Mouse (Mus musculus) heart, postnatal 10 days (tissue): ENCODE data around the gene Vmac. TPM values are rescaled to one million over a fixed set of nuclear protein-coding genes. Genes with fewer than 3 reads are reported as not detected.

ENCODE experiments used
- DNase-seq, 2 experiments: peaks; one replicate each; pipeline ENCODE4 v3.0.0; 2021
- intact Hi-C: fragments of 180-260 bp; cut with DNase I; formaldehyde crosslinking; loops from one replicate; pipeline ENCODE4 v1.15.1; 2025
- total RNA-seq, 2 experiments: library from RNA; stranded (reverse); gene quantifications; 2 replicates each; pipeline ENCODE4 v1.2.3; 2021

Gene Vmac
- total RNA-seq, 2 experiments from 2014 or later: 5.4 to 9.8 TPM

- intact Hi-C loops: no loop called here
- DNase-seq: peak; percentile 67 to 70
Observed at GRCm38 (mm10) chr17:56693851-56694310, 23.9 kb downstream of the Vmac start.

DNA sequence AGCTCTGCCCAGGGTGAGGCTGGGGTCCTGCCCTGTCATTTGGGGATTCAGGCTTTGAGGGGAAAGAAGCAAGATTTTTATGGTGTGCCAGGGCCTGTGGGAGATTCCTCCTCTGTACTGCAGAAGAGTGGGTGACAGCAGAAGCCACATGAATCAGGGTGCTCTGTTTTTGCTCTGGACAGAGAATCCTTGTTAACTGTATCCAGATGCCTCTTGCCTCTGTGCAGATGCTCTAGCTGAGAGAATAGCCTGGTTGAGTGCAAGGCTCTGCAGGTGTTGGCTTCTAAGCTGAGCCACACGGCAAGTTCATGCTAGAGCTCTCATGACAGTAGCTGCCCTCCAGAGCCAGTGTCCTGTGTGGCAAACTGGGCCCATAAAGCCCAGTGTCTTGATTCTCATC, 24.4 kb downstream of the Vmac start:
- intact Hi-C loops: no loop called here

DNA sequence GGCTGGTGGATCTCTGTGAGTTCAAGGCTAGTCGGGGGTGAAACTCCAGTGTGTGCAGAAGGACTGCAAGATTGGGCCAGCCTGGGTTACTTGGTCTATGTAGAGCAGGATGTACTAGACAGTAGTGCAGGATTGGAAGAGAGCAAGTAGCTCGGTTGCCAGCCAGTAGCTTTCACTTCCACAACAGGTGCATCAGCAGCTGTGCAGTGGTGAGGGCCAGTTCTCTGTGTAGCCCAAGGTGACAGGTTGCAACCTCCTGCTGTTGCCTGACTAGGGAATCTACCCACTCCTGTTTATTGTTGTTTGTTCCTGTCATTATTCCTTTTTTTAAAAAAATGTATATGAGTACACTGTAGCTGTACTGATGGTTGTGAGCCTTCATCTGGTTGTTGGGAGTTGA, 29.1 kb downstream of the Vmac start:
- no peak for DNase-seq
- intact Hi-C loops: no loop called here

More for the DNA sequence above, 24.4 kb downstream of the Vmac start:
- DNase-seq: no peak

- intact Hi-C loops: no loop called here
- DNase-seq: no peak
Observed at GRCm38 (mm10) chr17:56688045-56688444, 29.8 kb downstream of the Vmac start.

- intact Hi-C loops: no loop called here
- DNase-seq: no peak
Observed at GRCm38 (mm10) chr17:56686801-56687200, 31.0 kb downstream of the Vmac start.

DNA sequence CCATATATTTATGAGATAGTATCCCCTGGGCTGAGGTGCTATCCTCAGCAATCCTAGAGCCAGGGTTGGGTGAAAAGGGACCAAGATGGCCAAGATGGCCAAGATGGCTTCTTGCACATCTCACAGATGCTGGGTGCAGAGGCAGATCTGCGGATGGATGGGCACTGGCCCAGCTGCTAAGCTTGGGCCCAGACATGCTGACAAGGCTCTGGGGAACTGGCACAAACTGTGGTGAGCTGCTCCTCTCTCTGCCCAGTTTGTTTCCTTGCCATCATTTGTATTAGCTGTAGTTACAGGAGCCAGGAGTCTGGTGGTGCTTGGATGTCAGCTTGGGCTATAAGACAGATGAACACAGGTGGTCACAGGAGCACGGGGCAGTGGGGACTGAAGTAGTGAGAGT, 33.2 kb downstream of the Vmac start:
- DNase-seq: no peak
- intact Hi-C loops: loop anchor here (5.0 kb wide), 1 partner anchor 73 kb away; the partner anchor contains the start of gene Nrtn

DNA sequence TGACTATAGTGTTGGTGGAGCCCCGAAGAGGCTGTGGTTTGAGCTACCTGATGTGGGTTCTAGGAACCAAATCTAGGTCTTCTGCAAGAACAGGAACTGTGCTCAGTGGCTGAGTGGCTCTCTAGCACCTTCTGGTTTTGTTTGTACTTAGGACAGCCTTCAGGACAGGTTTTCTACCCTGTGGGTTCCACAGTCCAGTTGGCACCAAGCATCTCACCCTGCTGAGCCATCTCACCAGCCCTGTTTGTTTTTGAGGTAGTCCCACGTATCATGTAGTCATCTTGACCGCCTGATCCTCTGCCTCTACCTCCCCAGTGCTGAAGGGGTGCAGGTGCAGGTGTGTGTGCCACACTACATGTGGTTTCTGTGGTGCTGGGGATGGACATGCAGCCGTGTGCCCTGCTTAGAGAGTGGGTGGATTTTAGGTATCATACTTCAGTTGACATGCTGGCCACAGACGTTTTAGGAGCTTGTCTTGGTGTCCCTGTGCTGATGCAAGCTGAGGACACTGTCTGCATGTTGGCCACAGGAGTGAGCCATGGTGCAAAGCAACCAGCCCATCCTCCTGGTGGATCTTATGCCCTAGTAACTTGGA, 34.2 kb downstream of the Vmac start:
- DNase-seq: no peak
- intact Hi-C loops: loop anchor here (5.0 kb wide), 1 partner anchor 74 kb away; the partner anchor contains the start of gene Nrtn

- DNase-seq: no peak
- intact Hi-C loops: loop anchor here (5.0 kb wide), 1 partner anchor 74 kb away; the partner anchor contains the start of gene Nrtn
Observed at GRCm38 (mm10) chr17:56682880-56683279, 34.9 kb downstream of the Vmac start.

DNA sequence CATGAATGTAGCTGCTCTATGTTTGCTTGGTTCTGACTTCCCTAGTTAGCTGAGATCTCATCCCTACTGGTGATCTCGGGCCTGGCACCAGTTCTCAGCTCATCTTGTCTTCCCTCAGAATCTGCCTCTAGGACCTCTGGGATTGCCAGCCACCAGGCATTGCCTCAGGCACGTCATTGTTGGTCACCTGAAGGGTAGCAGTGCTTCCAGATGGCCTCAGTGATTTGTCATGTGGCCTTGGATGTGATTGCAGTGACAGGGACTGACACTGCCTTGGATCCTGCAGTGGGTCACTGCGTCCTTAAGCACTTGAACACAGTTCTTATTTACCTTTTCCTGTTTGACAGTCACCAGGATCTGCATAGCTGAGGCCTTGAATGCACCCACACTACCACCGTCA, 36.0 kb downstream of the Vmac start:
- no peak for DNase-seq
- intact Hi-C loops: loop anchor here (5.0 kb wide), 1 partner anchor 76 kb away; the partner anchor contains the start of gene Nrtn

GRCm38 (mm10) chr17:56673647-56674416, 44.0 kb downstream of the Vmac start:
- peak in 1 of 2 experiments; percentile 49 for DNase-seq
- intact Hi-C loops: no loop called here

GRCm38 (mm10) chr17:56672941-56673646, 44.7 kb downstream of the Vmac start, which contains the start of gene Ranbp3:
Gene Ranbp3, plus strand, starts transcription at chr17:56673294.
- intact Hi-C loops: no loop called here
- peak; percentile 99 to 100 for DNase-seq

DNA sequence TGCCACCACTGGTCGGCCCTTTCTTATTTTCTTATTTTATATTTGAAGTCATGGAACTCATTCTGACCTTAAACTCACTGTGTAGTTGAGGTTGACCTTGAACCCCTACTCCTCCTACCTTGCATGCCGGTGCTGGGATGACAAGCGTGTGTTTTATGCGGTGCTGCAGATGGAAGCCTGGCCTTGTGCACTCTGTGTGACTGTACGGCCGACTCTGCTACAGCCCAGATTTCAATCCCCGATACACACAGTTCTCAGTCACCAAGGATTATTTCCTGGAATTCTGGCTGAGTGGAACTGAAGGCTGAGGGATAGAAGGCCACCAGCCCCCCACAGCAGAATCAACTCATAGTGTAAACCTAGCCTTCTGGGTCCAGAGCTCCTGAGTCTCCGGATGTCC, 48.1 kb downstream of the Vmac start:
- intact Hi-C loops: loop anchor here (2.0 to 5.0 kb wide), 4 partner anchors 42 to 312 kb away; partner anchors contain the start of genes Catsperd and Lonp1
- DNase-seq: no peak

DNA sequence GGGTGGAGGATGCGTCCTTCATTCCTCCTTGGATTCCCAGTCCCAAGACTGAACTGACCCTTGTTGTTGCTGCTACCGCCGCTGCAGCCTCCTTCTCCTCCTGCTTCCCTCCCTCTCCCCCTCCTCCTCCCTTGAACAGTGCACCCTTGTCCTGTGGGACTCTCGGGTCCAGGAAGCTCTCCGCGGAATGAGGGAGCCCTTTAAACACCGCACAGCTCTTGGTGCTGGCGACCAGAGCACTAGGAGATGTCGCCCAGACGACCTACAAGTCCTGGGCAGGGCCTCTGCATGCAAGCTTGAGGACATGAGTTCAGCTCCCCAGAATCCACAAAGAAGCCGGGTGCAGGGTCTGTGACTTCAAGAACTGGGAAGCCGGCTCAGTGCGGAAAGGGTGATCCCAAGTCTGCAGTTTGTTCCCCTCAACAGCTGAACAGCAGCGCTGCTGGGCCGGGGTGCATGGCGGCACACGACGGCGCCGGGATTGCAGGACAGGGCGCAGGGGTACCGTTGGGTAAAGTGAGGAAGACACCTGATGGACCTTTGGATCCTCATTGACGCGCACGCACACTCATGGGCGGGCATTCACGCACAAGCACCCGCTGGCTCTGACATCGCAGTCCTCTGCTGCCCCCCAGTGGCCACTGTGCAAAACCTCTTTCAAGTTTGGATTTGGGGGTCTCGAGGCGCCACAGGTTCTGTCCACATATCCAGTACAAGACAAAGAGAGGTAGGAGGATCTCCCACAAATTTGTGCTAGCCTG, 49.3 kb downstream of the Vmac start:
- DNase-seq: peak; percentile 83 to 93
- intact Hi-C loops: loop anchor here (2.0 to 5.0 kb wide), 4 partner anchors 41 to 311 kb away; partner anchors contain the start of genes Catsperd and Lonp1

DNA sequence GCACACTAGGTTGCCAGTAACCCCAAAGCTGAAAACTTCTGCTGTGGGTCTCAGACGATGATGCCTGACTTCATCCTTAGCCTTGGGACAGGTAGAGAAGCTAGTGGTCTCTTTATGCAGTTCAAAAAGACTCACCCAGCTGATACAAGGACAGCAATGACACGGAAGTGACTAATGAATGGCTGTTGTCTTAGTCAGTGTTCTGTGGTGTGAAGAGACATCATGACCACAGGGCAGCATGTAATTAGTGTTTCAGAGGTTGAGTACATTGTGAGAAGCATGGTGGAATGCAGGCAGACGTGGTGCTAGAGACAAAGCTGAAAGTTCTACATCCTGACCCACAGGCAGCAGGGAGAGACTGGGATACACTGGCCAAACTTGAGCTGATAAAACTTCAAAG, 50.2 kb downstream of the Vmac start:
- no peak for DNase-seq
- intact Hi-C loops: loop anchor here (1.0 to 5.0 kb wide), 4 partner anchors 40 to 310 kb away; partner anchors contain the start of genes Catsperd, Lonp1 and Rpl36

- intact Hi-C loops: loop anchor here (5.0 kb wide), 3 partner anchors 39 to 309 kb away; partner anchors contain the start of genes Catsperd and Lonp1
- no peak for DNase-seq
Observed at GRCm38 (mm10) chr17:56666384-56666783, 51.4 kb downstream of the Vmac start.

DNA sequence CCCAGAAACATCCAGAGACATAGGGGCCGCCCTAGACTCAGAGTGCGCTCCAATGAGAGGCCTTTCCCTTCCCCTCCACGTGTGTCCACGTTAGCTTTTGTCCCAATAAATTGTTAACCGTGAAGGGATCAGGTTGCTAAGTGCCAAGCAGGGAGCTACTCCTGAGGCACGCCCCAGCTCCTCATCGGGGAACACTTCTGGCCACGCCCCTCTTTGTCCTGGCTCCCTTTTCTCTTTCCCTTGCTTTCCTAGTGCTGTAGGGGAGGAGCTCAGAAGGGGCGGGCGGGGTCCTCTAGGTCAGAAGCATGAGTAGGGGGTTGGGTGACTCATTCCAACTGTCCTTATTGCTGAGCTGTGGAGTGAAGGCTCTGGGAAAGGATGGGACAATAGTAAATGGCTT, 53.5 kb downstream of the Vmac start:
- no peak for DNase-seq
- intact Hi-C loops: no loop called here
